Mouse (Mus musculus) midbrain, embryonic 11.5 days (tissue): Measurements from ENCODE around the gene 1810037I17Rik. TPM values are rescaled to one million over a fixed set of nuclear protein-coding genes. Genes with fewer than 3 reads are reported as not detected.
"Not testable (repeated sequence)": the region's sequence is repeated elsewhere in the genome, so short reads cannot be mapped to it uniquely, and the experiment has no call there.

ENCODE experiments used
- ATAC-seq: fragments of 200-750 bp; cut with Nextera tagmentation; 2 replicates; pipeline ENCODE4 v1.8.0; 2017; ENCODE audit warnings: moderate TSS enrichment, moderate library complexity; ENCODE audit not compliant: low FRiP score
- DNase-seq: peaks from one replicate; pipeline ENCODE4 v3.0.0; 2015; ENCODE audit warnings: low spot score; ENCODE audit errors: missing footprints
- H3K27ac ChIP-seq: fragments of 300-500 bp; sonication (generic); 2 replicates; pipeline ENCODE4 v1.5.1; 2014; ENCODE audit warnings: low read depth, low read length
- H3K27me3 ChIP-seq: fragments of 300-500 bp; sonication (generic); 2 replicates; pipeline ENCODE4 v1.6.1; 2014; ENCODE audit warnings: mild to moderate bottlenecking, low read length, moderate library complexity, mixed read lengths; ENCODE audit not compliant: control insufficient read depth, insufficient read depth
- H3K36me3 ChIP-seq: fragments of 300-500 bp; sonication (generic); 2 replicates; pipeline ENCODE4 v1.6.1; 2014; ENCODE audit warnings: mild to moderate bottlenecking, low read length, moderate library complexity, mixed read lengths; ENCODE audit not compliant: control insufficient read depth, insufficient read depth
- H3K4me1 ChIP-seq: fragments of 300-500 bp; sonication (generic); 2 replicates; pipeline ENCODE4 v1.6.1; 2014; ENCODE audit warnings: low read length; ENCODE audit not compliant: control insufficient read depth, insufficient read depth
- H3K4me2 ChIP-seq: fragments of 300-500 bp; sonication (generic); 2 replicates; pipeline ENCODE4 v1.6.1; 2014; ENCODE audit warnings: mild to moderate bottlenecking, moderate library complexity
- H3K4me3 ChIP-seq: fragments of 300-500 bp; sonication (generic); 2 replicates; pipeline ENCODE4 v1.5.1; 2014; ENCODE audit warnings: low read depth, low read length
- H3K9ac ChIP-seq: fragments of 300-500 bp; sonication (generic); 2 replicates; pipeline ENCODE4 v1.6.1; 2014; ENCODE audit warnings: low read length
- H3K9me3 ChIP-seq: fragments of 300-500 bp; sonication (generic); 2 replicates; pipeline ENCODE4 v1.6.1; 2016; ENCODE audit warnings: low read length; ENCODE audit not compliant: control insufficient read depth
- WGBS: fragments of 180-500 bp; shearing (Covaris S2); extraction: QIAGEN DNeasy Blood & Tissue Kit; methylation state at CpG from one replicate; pipeline ENCODE4 v1.1.7; 2014; 5-methylcytosine and 5-hydroxymethylcytosine counted together
- polyA plus RNA-seq: library from polyadenylated mRNA; unstranded; fragments of >200 nt; fragmentation: Nextera tagmentation; extraction: Ambion mirVana; gene quantifications from 2 replicates; pipeline ENCODE4 v1.2.1, GENCODE M21; 2014

1810037I17Rik gene
- polyA plus RNA-seq, 1 experiment from 2014 or later: 97.9 TPM

- Histone ChIP-seq H3K4me2 (no peak overlapping the region), H3K9me3 (no peaks in the 10 kb centered on the region), H3K4me3 (no peak overlapping the region), H3K36me3 (no peaks in the 10 kb centered on the region), H3K27me3 (no peaks in the 10 kb centered on the region), H3K9ac (no peak overlapping the region), H3K4me1 (peaks cover 4% of the 10 kb centered on the region; the same call in 1 of the 2 replicates), H3K27ac (no peak overlapping the region)
- DNase-seq (no peak), ATAC-seq (no peak)
- 84% methylated on average over 8 of the region's 8 CpGs for WGBS
Observed at GRCm38 (mm10) chr3:122921676-122922527, 2.1 kb upstream of the 1810037I17Rik start.

- Histone ChIP-seq H3K9ac (no peak overlapping the region), H3K4me3 (no peak overlapping the region), H3K4me1 (peaks cover 4% of the 10 kb centered on the region; the same call in 1 of the 2 replicates), H3K27ac (no peak overlapping the region), H3K36me3 (no peaks in the 10 kb centered on the region), H3K4me2 (no peak overlapping the region; the same call in 1 of the 2 replicates), H3K27me3 (no peaks in the 10 kb centered on the region), H3K9me3 (no peaks in the 10 kb centered on the region)
- DNase-seq (no peak), ATAC-seq (no peak)
- 76% methylated on average over 7 of the region's 7 CpGs for whole genome bisulfite sequencing
Observed at GRCm38 (mm10) chr3:122923147-122923546, 856 bp upstream of the 1810037I17Rik start.

GRCm38 (mm10) chr3:122929723-122930122, 5.7 kb downstream of the 1810037I17Rik start:
- ATAC-seq (no peak), DNase-seq (no peak)
- H3K9ac ChIP-seq: no peak overlapping the region
- H3K4me3 ChIP-seq: no peak overlapping the region
- peaks cover 4% of the 10 kb centered on the region; the same call in 1 of the 2 replicates for H3K4me1 ChIP-seq
- no peaks in the 10 kb centered on the region for H3K9me3 ChIP-seq
- 95% methylated on average over 6 of the region's 6 CpGs for WGBS
- H3K4me2 ChIP-seq: no peak overlapping the region
- H3K27ac ChIP-seq: no peak overlapping the region
- no peaks in the 10 kb centered on the region for H3K27me3 ChIP-seq
- H3K36me3 ChIP-seq: no peaks in the 10 kb centered on the region

- no peaks in the 10 kb centered on the region for H3K27me3 ChIP-seq
- H3K4me2 ChIP-seq: no peak overlapping the region
- no peak overlapping the region for H3K9ac ChIP-seq
- no peaks in the 10 kb centered on the region for H3K9me3 ChIP-seq
- WGBS: 96% methylated on average over 1 of the region's 1 CpGs
- H3K4me1 ChIP-seq: no peaks in the 10 kb centered on the region
- H3K4me3 ChIP-seq: no peak overlapping the region
- no peaks in the 10 kb centered on the region for H3K36me3 ChIP-seq
- DNase-seq (no peak), ATAC-seq (no peak)
- H3K27ac ChIP-seq: no peak overlapping the region
Observed at GRCm38 (mm10) chr3:122932466-122932865, 8.5 kb downstream of the 1810037I17Rik start.

GRCm38 (mm10) chr3:122937176-122937575, 13.2 kb downstream of the 1810037I17Rik start:
- not testable (repeated sequence) for H3K27me3 ChIP-seq, H3K4me1 ChIP-seq, H3K4me2 ChIP-seq, H3K9me3 ChIP-seq, H3K36me3 ChIP-seq, ATAC-seq, DNase-seq, H3K9ac ChIP-seq, H3K4me3 ChIP-seq, H3K27ac ChIP-seq
- 78% methylated on average over 13 of the region's 13 CpGs for WGBS

- Histone ChIP-seq H3K4me1 (no peaks in the 10 kb centered on the region), H3K4me2 (no peak overlapping the region), H3K9ac (no peak overlapping the region), H3K36me3 (no peaks in the 10 kb centered on the region), H3K9me3 (no peaks in the 10 kb centered on the region), H3K4me3 (no peak overlapping the region), H3K27ac (no peak overlapping the region), H3K27me3 (no peaks in the 10 kb centered on the region)
- no peak for ATAC-seq
- DNase-seq: no peak
- WGBS: 79% methylated on average over 2 of the region's 2 CpGs
Observed at GRCm38 (mm10) chr3:122939215-122939614, 15.2 kb downstream of the 1810037I17Rik start.

GRCm38 (mm10) chr3:122943387-122943890, 19.4 kb downstream of the 1810037I17Rik start:
- Histone ChIP-seq H3K9ac (no peak overlapping the region), H3K36me3 (no peaks in the 10 kb centered on the region), H3K4me1 (no peaks in the 10 kb centered on the region), H3K4me3 (no peak overlapping the region), H3K27ac (no peak overlapping the region), H3K9me3 (no peaks in the 10 kb centered on the region), H3K4me2 (no peak overlapping the region), H3K27me3 (no peaks in the 10 kb centered on the region)
- WGBS: 88% methylated on average over 6 of the region's 6 CpGs
- DNase-seq (no peak), ATAC-seq (no peak)

GRCm38 (mm10) chr3:122950129-122950528, 26.1 kb downstream of the 1810037I17Rik start:
- no peak for DNase-seq
- Histone ChIP-seq H3K4me1 (no peaks in the 10 kb centered on the region), H3K4me3 (no peak overlapping the region), H3K4me2 (no peak overlapping the region), H3K27ac (no peak overlapping the region), H3K9me3 (no peaks in the 10 kb centered on the region), H3K27me3 (no peaks in the 10 kb centered on the region), H3K36me3 (no peaks in the 10 kb centered on the region), H3K9ac (no peak overlapping the region)
- 96% methylated on average over 2 of the region's 2 CpGs for WGBS
- ATAC-seq: no peak

GRCm38 (mm10) chr3:122964301-122964700, 40.3 kb downstream of the 1810037I17Rik start:
- DNase-seq (no peak), ATAC-seq (no peak)
- H3K9ac ChIP-seq: no peak overlapping the region
- no peak overlapping the region for H3K4me2 ChIP-seq
- no peak overlapping the region for H3K4me3 ChIP-seq
- no peak overlapping the region for H3K27ac ChIP-seq
- 92% methylated on average over 5 of the region's 5 CpGs for WGBS
- no peaks in the 10 kb centered on the region for H3K27me3 ChIP-seq
- no peaks in the 10 kb centered on the region for H3K36me3 ChIP-seq
- H3K9me3 ChIP-seq: no peaks in the 10 kb centered on the region
- H3K4me1 ChIP-seq: no peaks in the 10 kb centered on the region
